Mouse (Mus musculus) lung, adult 2 months (tissue): ENCODE results near the gene Ube3b.

ENCODE experiments used
- CTCF ChIP-seq: fragments of 200-500 bp; IDR thresholded peaks from 2 replicates; pipeline ENCODE4 v1.5.1; 2011; ENCODE audit warnings: mild to moderate bottlenecking, low read length, control low read depth; ENCODE audit not compliant: insufficient read depth
- POLR2A ChIP-seq: fragments of 200-500 bp; IDR thresholded peaks from 2 replicates; pipeline ENCODE4 v1.6.1; 2011; ENCODE audit warnings: low read depth, mild to moderate bottlenecking, control low read depth, low read length, borderline replicate concordance; ENCODE audit errors: extremely low read depth

DNA sequence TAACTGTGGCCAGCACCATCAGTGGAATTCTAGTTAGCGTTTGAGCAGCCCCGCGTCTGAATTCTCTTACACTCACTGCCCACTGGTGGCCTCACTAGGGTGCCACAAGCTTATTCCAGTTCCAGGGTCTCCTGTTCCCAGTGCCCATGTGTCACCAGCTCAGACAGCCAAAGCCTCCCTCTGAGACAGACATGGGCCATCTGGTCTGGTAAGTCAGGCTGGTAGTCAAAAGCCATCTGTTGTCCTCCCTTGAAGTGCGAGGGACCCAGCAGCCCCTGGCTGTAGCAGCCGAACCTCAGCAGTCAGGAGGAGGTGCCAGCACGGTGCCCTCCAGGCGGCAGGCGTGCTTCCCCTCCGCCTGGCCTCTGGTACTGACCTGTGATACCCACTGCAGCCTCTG lies 75.9 kb downstream of the Ube3b start:
- TF ChIP-seq POLR2A (no peak), CTCF (no peak)
